Mouse (Mus musculus): ENCODE results near the gene Gm16181.

Gm16181 gene

GRCm38 (mm10) chr17:35231022-35231421 lies 10.4 kb downstream of the Gm16181 start:
- in situ Hi-C loops (cut with MseI, MboI): loop anchor here (5.0 kb wide), 2 partner anchors 54 to 59 kb away; partner anchors contain the start of gene Aif1 (in 1 of the 2)

- in situ Hi-C loops (cut with MseI, MboI): loop anchor here (5.0 kb wide), 2 partner anchors 55 to 60 kb away; partner anchors contain the start of gene Aif1 (in 1 of the 2)
Measured at GRCm38 (mm10) chr17:35232043-35232442, 11.4 kb downstream of the Gm16181 start.

- in situ Hi-C loops (cut with MseI, MboI): loop anchor here (5.0 kb wide), 2 partner anchors 55 to 60 kb away; partner anchors contain the start of gene Aif1 (in 1 of the 2)
Measured at GRCm38 (mm10) chr17:35232659-35233058, 12.0 kb downstream of the Gm16181 start.

GRCm38 (mm10) chr17:35233114-35233980 lies 12.7 kb downstream of the Gm16181 start, which contains the start of gene Atp6v1g2:
Atp6v1g2 (plus strand) TSS chr17:35233660.
- in situ Hi-C loops (cut with MseI, MboI): loop anchor here (5.0 kb wide), 2 partner anchors 56 to 61 kb away; partner anchors contain the start of gene Aif1 (in 1 of the 2)

- in situ Hi-C loops (cut with MseI, MboI): loop anchor here (5.0 kb wide), 2 partner anchors 57 to 62 kb away; partner anchors contain the start of gene Aif1 (in 1 of the 2)
Measured at GRCm38 (mm10) chr17:35234090-35234489, 13.5 kb downstream of the Gm16181 start.

GRCm38 (mm10) chr17:35234903-35235302 lies 14.3 kb downstream of the Gm16181 start:
- in situ Hi-C loops (cut with MseI, MboI): loop anchor here (5.0 kb wide), 2 partner anchors 58 to 63 kb away; partner anchors contain the start of gene Aif1 (in 1 of the 2)

- in situ Hi-C loops (cut with MseI, MboI): no loop called here
Measured at GRCm38 (mm10) chr17:35235614-35236389, 15.2 kb downstream of the Gm16181 start, which contains the start of gene Nfkbil1. Nfkbil1 (minus strand) TSS chr17:35235792.

- in situ Hi-C loops (cut with MseI, MboI): no loop called here
Measured at GRCm38 (mm10) chr17:35236390-35236746, 15.7 kb downstream of the Gm16181 start.

- in situ Hi-C loops (cut with MseI, MboI): no loop called here
Measured at GRCm38 (mm10) chr17:35236996-35237395, 16.4 kb downstream of the Gm16181 start.

- in situ Hi-C loops (cut with MseI, MboI): no loop called here
Measured at GRCm38 (mm10) chr17:35237504-35237903, 16.9 kb downstream of the Gm16181 start.

GRCm38 (mm10) chr17:35239700-35240099 lies 19.1 kb downstream of the Gm16181 start:
- in situ Hi-C loops (cut with MseI, MboI): no loop called here

- in situ Hi-C loops (cut with MseI, MboI): no loop called here
Measured at GRCm38 (mm10) chr17:35240384-35241304, 20.0 kb downstream of the Gm16181 start.

GRCm38 (mm10) chr17:35241305-35242014 lies 20.8 kb downstream of the Gm16181 start, which contains the start of gene Ddx39b:
Ddx39b (plus strand) TSS chr17:35241746.
- in situ Hi-C loops (cut with MseI, MboI): no loop called here

- in situ Hi-C loops (cut with MseI, MboI): no loop called here
Measured at GRCm38 (mm10) chr17:35242015-35242941, 21.6 kb downstream of the Gm16181 start.

- in situ Hi-C loops (cut with MseI, MboI): no loop called here
Measured at GRCm38 (mm10) chr17:35243086-35243485, 22.5 kb downstream of the Gm16181 start.

GRCm38 (mm10) chr17:35244999-35245398 lies 24.4 kb downstream of the Gm16181 start:
- in situ Hi-C loops (cut with MseI, MboI): no loop called here

GRCm38 (mm10) chr17:35245731-35246623 lies 25.3 kb downstream of the Gm16181 start:
- in situ Hi-C loops (cut with MseI, MboI): no loop called here

- in situ Hi-C loops (cut with MseI, MboI): no loop called here
Measured at GRCm38 (mm10) chr17:35247144-35247543, 26.5 kb downstream of the Gm16181 start.
